Mouse (Mus musculus) heart, adult 18-20 months (tissue): Measurements from ENCODE around the gene Bbc3. TPM values are rescaled to one million over a fixed set of nuclear protein-coding genes. Genes with fewer than 3 reads are reported as not detected.

Experiments
- DNase-seq, 2 experiments: peaks; one replicate each; pipeline ENCODE4 v3.0.0; 2021 to 2022; ENCODE audit warnings: mixed read lengths in 1 of 2
- total RNA-seq, 2 experiments: library from RNA; stranded (reverse); gene quantifications; 2 replicates each; pipeline ENCODE4 v1.2.3; 2021

The Bbc3 gene
- total RNA-seq, 2 experiments from 2014 or later = 3.8 to 5.6 TPM

- no peak for DNase-seq
Measured at GRCm38 (mm10) chr7:16315222-16315759, 7.1 kb downstream of the Bbc3 start.

GRCm38 (mm10) chr7:16317094-16317493 is 8.9 kb downstream of the Bbc3 start:
- DNase-seq = no peak

- no peak for DNase-seq
Measured at GRCm38 (mm10) chr7:16319216-16319615, 11.0 kb downstream of the Bbc3 start.

- DNase-seq = no peak
Measured at GRCm38 (mm10) chr7:16320479-16320878, 12.3 kb downstream of the Bbc3 start.

- DNase-seq = no peak
Measured at GRCm38 (mm10) chr7:16324661-16325060, 16.5 kb downstream of the Bbc3 start.

- DNase-seq = peak; percentile 80 to 87
Measured at GRCm38 (mm10) chr7:16325920-16326606, 17.9 kb downstream of the Bbc3 start.

- DNase-seq = no peak
Measured at GRCm38 (mm10) chr7:16326607-16326971, 18.4 kb downstream of the Bbc3 start.

- no peak for DNase-seq
Measured at GRCm38 (mm10) chr7:16329146-16329545, 21.0 kb downstream of the Bbc3 start.

- no peak for DNase-seq
Measured at GRCm38 (mm10) chr7:16337733-16338132, 29.5 kb downstream of the Bbc3 start.

- DNase-seq = no peak
Measured at GRCm38 (mm10) chr7:16344598-16344997, 36.4 kb downstream of the Bbc3 start.

GRCm38 (mm10) chr7:16345297-16345696 is 37.1 kb downstream of the Bbc3 start:
- DNase-seq = no peak

GRCm38 (mm10) chr7:16349999-16350398 is 41.8 kb downstream of the Bbc3 start:
- DNase-seq = peak; percentile 26 to 38

GRCm38 (mm10) chr7:16355854-16356594 is 47.8 kb downstream of the Bbc3 start:
- no peak for DNase-seq

GRCm38 (mm10) chr7:16357602-16358001 is 49.4 kb downstream of the Bbc3 start:
- no peak for DNase-seq

- no peak for DNase-seq
Measured at GRCm38 (mm10) chr7:16364319-16364718, 56.1 kb downstream of the Bbc3 start.

- peak; percentile 18 to 19 for DNase-seq
Measured at GRCm38 (mm10) chr7:16364901-16365500, 56.8 kb downstream of the Bbc3 start.

GRCm38 (mm10) chr7:16366133-16366646 is 58.0 kb downstream of the Bbc3 start:
- DNase-seq = peak; percentile 27 to 39

- no peak for DNase-seq
Measured at GRCm38 (mm10) chr7:16366669-16367068, 58.5 kb downstream of the Bbc3 start.
